Mouse (Mus musculus) lung, postnatal 0 days (tissue): ENCODE results near the gene Ints11.

ENCODE experiments used
- CTCF ChIP-seq: IDR thresholded peaks from 2 replicates; pipeline ENCODE4 v1.5.1; 2016; ENCODE audit warnings: antibody characterized with exemption, mild to moderate bottlenecking
- EP300 ChIP-seq: IDR thresholded peaks from 2 replicates; pipeline ENCODE4 v1.6.1; 2016; ENCODE audit warnings: antibody characterized with exemption, mild to moderate bottlenecking, control low read depth

- TF ChIP-seq CTCF (no peak), EP300 (no peak)
Measured at GRCm38 (mm10) chr4:155829866-155830265, 39.5 kb upstream of the Ints11 start.
